Mouse (Mus musculus): ENCODE results near the gene Gm9837.
"Not testable (repeated sequence)": the region's sequence is repeated elsewhere in the genome, so short reads cannot be mapped to it uniquely, and the experiment has no call there.

Gm9837 gene

GRCm38 (mm10) chr11:53452396-53452795 lies 17.9 kb downstream of the Gm9837 start:
- DNase-seq: no peak

GRCm38 (mm10) chr11:53451361-53451760 lies 18.9 kb downstream of the Gm9837 start:
- no peak for DNase-seq

- DNase-seq: no peak
Measured at GRCm38 (mm10) chr11:53450070-53450705, 20.1 kb downstream of the Gm9837 start.

GRCm38 (mm10) chr11:53448529-53448928 lies 21.8 kb downstream of the Gm9837 start:
- DNase-seq: no peak

- no peak for DNase-seq
Measured at GRCm38 (mm10) chr11:53447996-53448395, 22.3 kb downstream of the Gm9837 start.

- no peak for DNase-seq
Measured at GRCm38 (mm10) chr11:53446183-53446582, 24.1 kb downstream of the Gm9837 start.

- no peak for DNase-seq
Measured at GRCm38 (mm10) chr11:53445562-53445961, 24.7 kb downstream of the Gm9837 start.

- no peak for DNase-seq
Measured at GRCm38 (mm10) chr11:53443861-53444260, 26.4 kb downstream of the Gm9837 start.

GRCm38 (mm10) chr11:53441921-53442320 lies 28.4 kb downstream of the Gm9837 start:
- DNase-seq: no peak

GRCm38 (mm10) chr11:53436338-53436737 lies 33.9 kb downstream of the Gm9837 start:
- DNase-seq: no peak

- no peak for DNase-seq
Measured at GRCm38 (mm10) chr11:53435504-53435903, 34.8 kb downstream of the Gm9837 start.

GRCm38 (mm10) chr11:53433057-53433456 lies 37.2 kb downstream of the Gm9837 start:
- no peak for DNase-seq

GRCm38 (mm10) chr11:53431347-53432056 lies 38.8 kb downstream of the Gm9837 start:
- DNase-seq: no peak

GRCm38 (mm10) chr11:53430670-53431346 lies 39.5 kb downstream of the Gm9837 start, which contains the start of the genes Uqcrq and Gdf9:
TSS of gene Uqcrq (minus strand) at chr11:53430831.
TSS of gene Gdf9 (plus strand) at chr11:53431023.
- peak; percentile 98 for DNase-seq

- DNase-seq: no peak
Measured at GRCm38 (mm10) chr11:53430300-53430669, 40.0 kb downstream of the Gm9837 start.

GRCm38 (mm10) chr11:53429182-53429581 lies 41.1 kb downstream of the Gm9837 start:
- no peak for DNase-seq

- DNase-seq: no peak
Measured at GRCm38 (mm10) chr11:53428716-53429057, 41.6 kb downstream of the Gm9837 start.

GRCm38 (mm10) chr11:53427993-53428715 lies 42.1 kb downstream of the Gm9837 start:
- DNase-seq: no peak

GRCm38 (mm10) chr11:53426914-53427313 lies 43.4 kb downstream of the Gm9837 start:
- not testable (repeated sequence) for DNase-seq

GRCm38 (mm10) chr11:53425711-53426255 lies 44.5 kb downstream of the Gm9837 start:
- no peak for DNase-seq

- DNase-seq: no peak
Measured at GRCm38 (mm10) chr11:53425251-53425650, 45.0 kb downstream of the Gm9837 start.

- DNase-seq: no peak
Measured at GRCm38 (mm10) chr11:53424826-53425225, 45.5 kb downstream of the Gm9837 start.

GRCm38 (mm10) chr11:53423036-53423435 lies 47.2 kb downstream of the Gm9837 start, which contains the start of gene Leap2:
TSS of gene Leap2 (minus strand) at chr11:53423170.
- DNase-seq: no peak

All from right cerebral cortex, postnatal 25 days (tissue).